In the genomic region with DNA sequence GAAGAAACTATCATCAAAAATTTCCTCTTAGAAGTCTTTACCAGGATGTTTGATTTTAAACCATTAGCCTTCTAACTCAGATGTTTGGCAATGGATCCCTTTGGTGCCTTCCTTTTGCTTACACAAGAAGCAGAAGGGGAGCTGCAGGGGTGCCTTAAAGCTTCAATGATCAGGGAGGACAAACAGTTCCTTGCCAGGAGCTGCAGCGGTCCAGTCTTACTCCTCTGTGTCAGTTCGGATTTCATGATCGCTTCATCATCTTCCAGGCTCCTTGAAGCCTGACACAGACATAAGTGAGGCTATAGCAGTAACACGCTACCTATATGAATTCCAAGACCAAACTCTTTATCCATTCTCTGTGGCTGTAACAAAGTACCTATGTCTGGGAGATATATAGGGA, we compare ENCODE assay signal across 22 mouse cellular contexts.
A peak's percentile ranks its signal among the peaks of the same experiment; 100 is the strongest.
DNase-seq lines count a peak whose midpoint lies in the region; ATAC-seq lines count a peak whose summit lies in the region.
"Had no signal": no experiment of that assay in that cellular context is flagged by ENCODE, and none has a peak within 500 bp of the region (broad histone marks: within the 10 kb centered on the region; RNA-seq: fewer than 3 reads in every experiment).

No protein-coding gene starts in this region.

- no peaks in the 10 kb centered on the region for H3K4me1 ChIP-seq in hindbrain, embryonic 16.5 days (ENCODE audit: control insufficient read depth, insufficient read depth, low read depth, low read length)
- no peaks in the 10 kb centered on the region for H3K4me1 ChIP-seq in hindbrain, embryonic 13.5 days (replicated peaks)
- H3K4me1 ChIP-seq: embryonic facial prominence, embryonic 12.5 days; embryonic facial prominence, embryonic 15.5 days; heart, embryonic 13.5 days had no signal

- no peak overlapping the region for H3K27ac ChIP-seq in hindbrain, embryonic 16.5 days (ENCODE audit: low read depth, low read length)
- H3K27ac ChIP-seq in hindbrain, embryonic 13.5 days: no peak overlapping the region
- H3K27ac ChIP-seq: embryonic facial prominence, embryonic 12.5 days; embryonic facial prominence, embryonic 15.5 days; gastrocnemius, adult 2 months; heart, embryonic 13.5 days had no signal

- intact Hi-C loops in left cerebral cortex, postnatal 4 days (cut with DNase I): no loop called here
- intact Hi-C loops in left cerebral cortex, postnatal 14 days (cut with DNase I): no loop called here

- DNase-seq in cerebellum, postnatal 10 days: peak; percentile 62 to 77
- no peak for DNase-seq in cerebellum, postnatal 4 days (ENCODE audit: low spot score in 2 of 2)
- peak; percentile 60 for DNase-seq in left cerebral cortex, postnatal 4 days
- no peak for DNase-seq in left cerebral cortex, postnatal 14 days (ENCODE audit: low spot score in 2 of 2)
- DNase-seq: adrenal gland, adult 8-10 months; adrenal gland, postnatal 25 days; cerebellum, adult 18-20 months; cerebellum, adult 9-11 months; forebrain, postnatal 0 days; gastrocnemius, adult 2 months; gastrocnemius, postnatal 14 days; heart, adult 18-20 months; heart, postnatal 14 days; heart, postnatal 4 days had no signal

- ATAC-seq in hindbrain, embryonic 16.5 days: 0 out of 2 replicates have a peak, but pooled peaks have one; percentile 27
- no peak for ATAC-seq in hindbrain, embryonic 13.5 days (ENCODE audit: low FRiP score)
- ATAC-seq: activated CD4-positive, CD25-positive, alpha-beta regulatory T cell, adult 4 months; forebrain, embryonic 14.5 days; forebrain, postnatal 0 days; intestine, postnatal 0 days had no signal

- H3K4me2 ChIP-seq in hindbrain, embryonic 16.5 days (ENCODE audit: low read length): no peak overlapping the region
- H3K4me2 ChIP-seq in hindbrain, embryonic 13.5 days: no peak overlapping the region
- H3K4me2 ChIP-seq: embryonic facial prominence, embryonic 12.5 days; embryonic facial prominence, embryonic 15.5 days; heart, embryonic 13.5 days had no signal

- H3K4me3 ChIP-seq in hindbrain, embryonic 16.5 days (ENCODE audit: low read length): no peak overlapping the region
- H3K4me3 ChIP-seq in hindbrain, embryonic 13.5 days: no peak overlapping the region
- H3K4me3 ChIP-seq: embryonic facial prominence, embryonic 12.5 days; embryonic facial prominence, embryonic 15.5 days; gastrocnemius, adult 2 months; heart, embryonic 13.5 days had no signal

- no peaks in the 10 kb centered on the region for H3K27me3 ChIP-seq in hindbrain, embryonic 16.5 days (replicated peaks; ENCODE audit: control insufficient read depth, insufficient read depth, low read length)
- no peaks in the 10 kb centered on the region for H3K27me3 ChIP-seq in hindbrain, embryonic 13.5 days
- H3K27me3 ChIP-seq: embryonic facial prominence, embryonic 12.5 days; embryonic facial prominence, embryonic 15.5 days; heart, embryonic 13.5 days had no signal

- no peaks in the 10 kb centered on the region for H3K36me3 ChIP-seq in hindbrain, embryonic 16.5 days (ENCODE audit: control insufficient read depth, insufficient read depth, low read length)
- H3K36me3 ChIP-seq in hindbrain, embryonic 13.5 days: no peaks in the 10 kb centered on the region
- H3K36me3 ChIP-seq: embryonic facial prominence, embryonic 12.5 days; embryonic facial prominence, embryonic 15.5 days had no signal

- H3K9ac ChIP-seq in hindbrain, embryonic 16.5 days (ENCODE audit: low read depth, low read length): no peak overlapping the region
- no peak overlapping the region for H3K9ac ChIP-seq in hindbrain, embryonic 13.5 days
- H3K9ac ChIP-seq: embryonic facial prominence, embryonic 12.5 days; embryonic facial prominence, embryonic 15.5 days; forebrain, postnatal 0 days; heart, embryonic 13.5 days had no signal

- no peaks in the 10 kb centered on the region for H3K9me3 ChIP-seq in hindbrain, embryonic 16.5 days (ENCODE audit: control insufficient read depth, low read length)
- H3K9me3 ChIP-seq in hindbrain, embryonic 13.5 days: no peaks in the 10 kb centered on the region
- H3K9me3 ChIP-seq: embryonic facial prominence, embryonic 12.5 days; embryonic facial prominence, embryonic 15.5 days; heart, embryonic 13.5 days had no signal

- 73% methylated on average over 4 of the region's 4 CpGs for WGBS in hindbrain, embryonic 16.5 days
- WGBS in hindbrain, embryonic 13.5 days: 92% methylated on average over 4 of the region's 4 CpGs

Comparison
In these comparisons a context has a peak if more than half of its experiments do, and no peak if none do; other contexts are left out.
1. DNase-seq: peak in cerebellum, postnatal 10 days (2 of 2) and left cerebral cortex, postnatal 4 days (single experiment); none in cerebellum, postnatal 4 days (0 of 2) and left cerebral cortex, postnatal 14 days (0 of 2).